Mouse (Mus musculus) embryonic fibroblast, embryonic 13.5 days (primary cell): ENCODE results near the gene Zmiz1. TPM values are rescaled to one million over a fixed set of nuclear protein-coding genes. Genes with fewer than 3 reads are reported as not detected.

Experiments
- H3K27ac ChIP-seq: 2 replicates; pipeline ENCODE4 v1.5.1; 2012; ENCODE audit warnings: low read length, control low read depth, inconsistent platforms; ENCODE audit not compliant: insufficient read depth
- H3K4me1 ChIP-seq: 2 replicates; pipeline ENCODE4 v1.6.1; 2011; ENCODE audit warnings: low read length; ENCODE audit not compliant: control insufficient read depth, insufficient read depth
- H3K4me3 ChIP-seq: 2 replicates; pipeline ENCODE4 v1.5.1; 2011; ENCODE audit warnings: mild to moderate bottlenecking, control low read depth, low read length; ENCODE audit not compliant: insufficient read depth
- CTCF ChIP-seq: IDR thresholded peaks from 2 replicates; pipeline ENCODE4 v1.5.1; 2011; ENCODE audit warnings: mild to moderate bottlenecking, control low read depth, low read length, moderate library complexity, borderline replicate concordance; ENCODE audit not compliant: insufficient read depth
- POLR2A ChIP-seq: IDR thresholded peaks from 2 replicates; pipeline ENCODE4 v1.6.1; 2011; ENCODE audit warnings: low read depth, mild to moderate bottlenecking, control low read depth, low read length, moderate library complexity
- polyA plus RNA-seq: library from polyadenylated mRNA; stranded (reverse); fragments of >200 nt; gene quantifications from 2 replicates; pipeline ENCODE4 v1.2.4, GENCODE M21; 2011; ENCODE audit warnings: low read depth; ENCODE audit not compliant: missing spikeins, insufficient read length

Gene Zmiz1
- 61.9 and 73.9 TPM in 2 replicates for polyA plus RNA-seq

- H3K4me1 ChIP-seq = peaks cover 10% of the 10 kb centered on the region
- peak within 1 kb of the TSS; percentile 87 for H3K4me3 ChIP-seq
- peak within 1 kb of the TSS; percentile 96 for H3K27ac ChIP-seq
- no peak for TF ChIP-seq CTCF
- TF ChIP-seq POLR2A = peak; percentile 70; the same call in 1 of the 2 replicates
Measured at GRCm38 (mm10) chr14:25459016-25459393, at the start of gene Zmiz1. Zmiz1 (plus strand) TSS chr14:25459185.

- Histone ChIP-seq H3K4me3 (no peak overlapping the region), H3K27ac (no peak overlapping the region), H3K4me1 (no peaks in the 10 kb centered on the region)
- TF ChIP-seq CTCF (no peak), POLR2A (no peak)
Measured at GRCm38 (mm10) chr14:25411848-25412527, 47.0 kb upstream of the Zmiz1 start.

- no peak overlapping the region for H3K4me3 ChIP-seq
- no peak for TF ChIP-seq POLR2A
- TF ChIP-seq CTCF = no peak
- H3K27ac ChIP-seq = no peak overlapping the region
Measured at GRCm38 (mm10) chr14:25412811-25413210, 46.2 kb upstream of the Zmiz1 start.

GRCm38 (mm10) chr14:25413510-25413909 is 45.5 kb upstream of the Zmiz1 start:
- Histone ChIP-seq H3K4me3 (no peak overlapping the region), H3K27ac (no peak overlapping the region), H3K4me1 (no peaks in the 10 kb centered on the region)
- TF ChIP-seq POLR2A (no peak), CTCF (no peak)

More at GRCm38 (mm10) chr14:25412811-25413210, 46.2 kb upstream of the Zmiz1 start:
- H3K4me1 ChIP-seq = no peaks in the 10 kb centered on the region

GRCm38 (mm10) chr14:25414115-25414514 is 44.9 kb upstream of the Zmiz1 start:
- TF ChIP-seq POLR2A (no peak), CTCF (no peak)
- Histone ChIP-seq H3K27ac (no peak overlapping the region), H3K4me1 (no peaks in the 10 kb centered on the region), H3K4me3 (no peak overlapping the region)

GRCm38 (mm10) chr14:25420001-25420690 is 38.8 kb upstream of the Zmiz1 start:
- TF ChIP-seq POLR2A (no peak), CTCF (no peak)
- Histone ChIP-seq H3K4me3 (no peak overlapping the region), H3K4me1 (no peaks in the 10 kb centered on the region), H3K27ac (no peak overlapping the region)

- Histone ChIP-seq H3K4me3 (no peak overlapping the region), H3K4me1 (no peaks in the 10 kb centered on the region), H3K27ac (no peak overlapping the region)
- TF ChIP-seq POLR2A = no peak
- no peak for TF ChIP-seq CTCF
Measured at GRCm38 (mm10) chr14:25420987-25421386, 38.0 kb upstream of the Zmiz1 start.

GRCm38 (mm10) chr14:25421596-25422001 is 37.4 kb upstream of the Zmiz1 start:
- Histone ChIP-seq H3K27ac (no peak overlapping the region), H3K4me1 (no peaks in the 10 kb centered on the region)
- TF ChIP-seq POLR2A (no peak), CTCF (no peak)

GRCm38 (mm10) chr14:25422946-25423345 is 36.0 kb upstream of the Zmiz1 start:
- no peak overlapping the region for H3K27ac ChIP-seq
- TF ChIP-seq CTCF = no peak
- TF ChIP-seq POLR2A = no peak
- no peaks in the 10 kb centered on the region for H3K4me1 ChIP-seq
- H3K4me3 ChIP-seq = no peak overlapping the region

More at GRCm38 (mm10) chr14:25421596-25422001, 37.4 kb upstream of the Zmiz1 start:
- H3K4me3 ChIP-seq = no peak overlapping the region

GRCm38 (mm10) chr14:25423721-25424443 is 35.1 kb upstream of the Zmiz1 start:
- Histone ChIP-seq H3K4me1 (no peaks in the 10 kb centered on the region), H3K27ac (no peak overlapping the region), H3K4me3 (no peak overlapping the region)
- TF ChIP-seq POLR2A = no peak
- no peak for TF ChIP-seq CTCF
